9 mouse cellular contexts compared by ENCODE assay signal in genomic region chr2:61655046-61655381, GRCm38 (mm10). TPM values are rescaled to one million over a fixed set of nuclear protein-coding genes. Genes with fewer than 3 reads are reported as not detected.
DNase-seq lines count a peak whose midpoint lies in the region; ATAC-seq lines count a peak whose summit lies in the region.
"Had no signal": no experiment of that assay in that cellular context is flagged by ENCODE, and none has a peak within 500 bp of the region (broad histone marks: within the 10 kb centered on the region; RNA-seq: fewer than 3 reads in every experiment).

No protein-coding gene starts in this region.

- H3K36me3 ChIP-seq in heart, embryonic 10.5 days: peaks cover 1% of the 10 kb centered on the region; the same call in 1 of the 2 replicates
- H3K36me3 ChIP-seq in forebrain, embryonic 14.5 days (ENCODE audit: control insufficient read depth, insufficient read depth, low read length): no peaks in the 10 kb centered on the region
- H3K36me3 ChIP-seq in liver, embryonic 16.5 days (ENCODE audit: control insufficient read depth, insufficient read depth): peaks cover under 1% of the 10 kb centered on the region; the same call in 1 of the 2 replicates

- peak; percentile 80 for DNase-seq in heart, embryonic 10.5 days (ENCODE audit: low spot score)
- no peak for DNase-seq in heart, adult 11 months
- peak; percentile 7 for DNase-seq in ES-CJ7 (ENCODE audit: low read depth, low spot score)
- no peak for DNase-seq in forebrain, embryonic 14.5 days (ENCODE audit: low spot score)
- DNase-seq in adrenal gland, postnatal 14 days: no peak
- no peak for DNase-seq in spleen, adult 18-20 months

- H3K4me3 ChIP-seq in heart, embryonic 10.5 days: peak overlapping the region; percentile 77
- H3K4me3 ChIP-seq in forebrain, embryonic 14.5 days (ENCODE audit: low read depth, low read length): peak overlapping the region; percentile 55
- peak overlapping the region; percentile 58 for H3K4me3 ChIP-seq in liver, embryonic 16.5 days (ENCODE audit: low read depth, low read length)

- peaks cover 10% of the 10 kb centered on the region; the same call in 1 of the 2 replicates for H3K27me3 ChIP-seq in heart, embryonic 10.5 days (ENCODE audit: insufficient read depth, poor library complexity, severe bottlenecking)
- H3K27me3 ChIP-seq in forebrain, embryonic 14.5 days (replicated peaks; ENCODE audit: control insufficient read depth, insufficient read depth, low read length): no peaks in the 10 kb centered on the region
- H3K27me3 ChIP-seq in liver, embryonic 16.5 days (ENCODE audit: control insufficient read depth, insufficient read depth, low read depth, low read length): peaks cover 23% of the 10 kb centered on the region
- H3K27me3 ChIP-seq: CH12.LX had no signal

- 8% methylated on average over 12 of the region's 12 CpGs for WGBS in heart, embryonic 10.5 days
- WGBS in forebrain, embryonic 14.5 days: 2% methylated on average over 12 of the region's 12 CpGs
- 39% methylated on average over 12 of the region's 12 CpGs for WGBS in liver, embryonic 16.5 days (ENCODE audit: insufficient replicate concordance)

- H3K9ac ChIP-seq in forebrain, embryonic 14.5 days (ENCODE audit: low read length): peak overlapping the region; percentile 86
- H3K9ac ChIP-seq in liver, embryonic 16.5 days (ENCODE audit: low read depth, low read length): no peak overlapping the region

- H3K4me2 ChIP-seq in forebrain, embryonic 14.5 days (ENCODE audit: low read length): peak overlapping the region; percentile 86
- peak overlapping the region; percentile 87 for H3K4me2 ChIP-seq in liver, embryonic 16.5 days (ENCODE audit: low read depth, low read length)

- peak; percentile 8 for ATAC-seq in forebrain, embryonic 14.5 days
- ATAC-seq in liver, embryonic 16.5 days (ENCODE audit: low read depth): no peak
- no peak for ATAC-seq in erythroid progenitor cell, adult 5-6 weeks (replicated peaks; ENCODE audit: low FRiP score, poor library complexity, severe bottlenecking)

- H3K27ac ChIP-seq in heart, embryonic 10.5 days: 0 out of 2 replicates have a peak overlapping the region, but pooled peaks have one; percentile 10
- H3K27ac ChIP-seq in forebrain, embryonic 14.5 days (ENCODE audit: low read depth, low read length): peak overlapping the region; percentile 98
- H3K27ac ChIP-seq in liver, embryonic 16.5 days (ENCODE audit: low read length): no peak overlapping the region

- H3K9me3 ChIP-seq in heart, embryonic 10.5 days: no peaks in the 10 kb centered on the region
- H3K9me3 ChIP-seq in forebrain, embryonic 14.5 days (replicated peaks; ENCODE audit: control insufficient read depth, low read length): no peaks in the 10 kb centered on the region
- no peaks in the 10 kb centered on the region for H3K9me3 ChIP-seq in liver, embryonic 16.5 days (replicated peaks; ENCODE audit: control insufficient read depth, low read length)

- peaks cover 14% of the 10 kb centered on the region for H3K4me1 ChIP-seq in heart, embryonic 10.5 days
- H3K4me1 ChIP-seq in forebrain, embryonic 14.5 days (ENCODE audit: control insufficient read depth, insufficient read depth, low read length): peaks cover 14% of the 10 kb centered on the region
- no peaks in the 10 kb centered on the region; the same call in none of the 2 replicates for H3K4me1 ChIP-seq in liver, embryonic 16.5 days (ENCODE audit: control insufficient read depth, low read depth, low read length)

RNA-seq across cellular contexts. Expression of gene Psmd14, which starts 56.5 kb away (rescaled TPM):
- polyA plus RNA-seq in heart, embryonic 10.5 days (2016; fragmentation: Nextera tagmentation; extraction: Ambion mirVana): 178 and 206 TPM in 2 replicates
- polyA plus RNA-seq in forebrain, embryonic 14.5 days (2014; fragmentation: Nextera tagmentation; extraction: Ambion mirVana): 279 and 296 TPM in 2 replicates
- polyA plus RNA-seq in liver, embryonic 16.5 days (2015; fragmentation: Nextera tagmentation; extraction: Ambion mirVana): 88.3 and 101 TPM in 2 replicates
- total RNA-seq in adrenal gland, postnatal 14 days (2021): 92.3 and 95.3 TPM in 2 replicates
- total RNA-seq in erythroid progenitor cell, adult 5-6 weeks (2015; ENCODE audit: low replicate concordance): 126 and 128 TPM in 2 replicates
- total RNA-seq in erythroid progenitor cell, adult 5-6 weeks (2017; ENCODE audit: low replicate concordance): 66.0 and 108 TPM in 2 replicates

Comparison
In these comparisons a context has a peak if more than half of its experiments do, and no peak if none do; other contexts are left out.
1. DNase-seq: peak in heart, embryonic 10.5 days (single experiment) and ES-CJ7 (single experiment); none in heart, adult 11 months (single experiment), forebrain, embryonic 14.5 days (single experiment), adrenal gland, postnatal 14 days (single experiment) and spleen, adult 18-20 months (0 of 2).
2. Peak in every context shown above with its lines, with median percentiles within 50 percentile points of each other: H3K4me3 ChIP-seq.